Mouse (Mus musculus) forebrain, embryonic 14.5 days (tissue): ENCODE measurements around the gene Hoxa13. TPM values are rescaled to one million over a fixed set of nuclear protein-coding genes. Genes with fewer than 3 reads are reported as not detected.

Source experiments
- ATAC-seq: fragments of 200-750 bp; cut with Nextera tagmentation; 2 replicates; pipeline ENCODE4 v1.8.0; 2017; ENCODE audit warnings: mild to moderate bottlenecking, moderate library complexity
- DNase-seq: peaks from one replicate; pipeline ENCODE4 v3.0.0-alpha.2; 2015; ENCODE audit warnings: low spot score
- H3K27ac ChIP-seq: fragments of 300-500 bp; sonication (generic); 2 replicates; pipeline ENCODE4 v1.5.1; 2014; ENCODE audit warnings: low read depth, mild to moderate bottlenecking, control low read depth, low read length, moderate library complexity
- H3K27me3 ChIP-seq: fragments of 300-500 bp; sonication (generic); replicated peaks from 2 replicates; pipeline ENCODE4 v1.6.1; 2014; ENCODE audit warnings: low read length, control low read depth, mixed read lengths; ENCODE audit not compliant: control insufficient read depth, insufficient read depth
- H3K36me3 ChIP-seq: fragments of 300-500 bp; sonication (generic); 2 replicates; pipeline ENCODE4 v1.6.1; 2014; ENCODE audit warnings: low read length, control low read depth; ENCODE audit not compliant: control insufficient read depth, insufficient read depth
- H3K4me1 ChIP-seq: fragments of 300-500 bp; sonication (generic); 2 replicates; pipeline ENCODE4 v1.6.1; 2014; ENCODE audit warnings: antibody characterized with exemption, low read length, control low read depth; ENCODE audit not compliant: control insufficient read depth, insufficient read depth
- H3K4me2 ChIP-seq: fragments of 300-500 bp; sonication (generic); 2 replicates; pipeline ENCODE4 v1.6.1; 2014; ENCODE audit warnings: mild to moderate bottlenecking, control low read depth, low read length
- H3K4me3 ChIP-seq: fragments of 300-500 bp; sonication (generic); 2 replicates; pipeline ENCODE4 v1.5.1; 2014; ENCODE audit warnings: low read depth, low read length, control low read depth
- H3K9ac ChIP-seq: fragments of 300-500 bp; sonication (generic); 2 replicates; pipeline ENCODE4 v1.6.1; 2014; ENCODE audit warnings: mild to moderate bottlenecking, low read length, control low read depth, moderate library complexity
- H3K9me3 ChIP-seq: fragments of 300-500 bp; sonication (generic); replicated peaks from 2 replicates; pipeline ENCODE4 v1.6.1; 2016; ENCODE audit warnings: low read length, control low read depth, mixed read lengths; ENCODE audit not compliant: control insufficient read depth
- WGBS: fragments of 180-500 bp; shearing (Covaris S2); extraction: QIAGEN DNeasy Blood & Tissue Kit; methylation state at CpG from one replicate; pipeline ENCODE4 v1.1.7; 2014; 5-methylcytosine and 5-hydroxymethylcytosine counted together
- polyA plus RNA-seq: library from polyadenylated mRNA; unstranded; fragments of >200 nt; fragmentation: Nextera tagmentation; extraction: Ambion mirVana; gene quantifications from 2 replicates; pipeline ENCODE4 v1.2.1, GENCODE M21; 2014

Hoxa13 gene
- polyA plus RNA-seq, 1 experiment from 2014 or later = not detected

DNA sequence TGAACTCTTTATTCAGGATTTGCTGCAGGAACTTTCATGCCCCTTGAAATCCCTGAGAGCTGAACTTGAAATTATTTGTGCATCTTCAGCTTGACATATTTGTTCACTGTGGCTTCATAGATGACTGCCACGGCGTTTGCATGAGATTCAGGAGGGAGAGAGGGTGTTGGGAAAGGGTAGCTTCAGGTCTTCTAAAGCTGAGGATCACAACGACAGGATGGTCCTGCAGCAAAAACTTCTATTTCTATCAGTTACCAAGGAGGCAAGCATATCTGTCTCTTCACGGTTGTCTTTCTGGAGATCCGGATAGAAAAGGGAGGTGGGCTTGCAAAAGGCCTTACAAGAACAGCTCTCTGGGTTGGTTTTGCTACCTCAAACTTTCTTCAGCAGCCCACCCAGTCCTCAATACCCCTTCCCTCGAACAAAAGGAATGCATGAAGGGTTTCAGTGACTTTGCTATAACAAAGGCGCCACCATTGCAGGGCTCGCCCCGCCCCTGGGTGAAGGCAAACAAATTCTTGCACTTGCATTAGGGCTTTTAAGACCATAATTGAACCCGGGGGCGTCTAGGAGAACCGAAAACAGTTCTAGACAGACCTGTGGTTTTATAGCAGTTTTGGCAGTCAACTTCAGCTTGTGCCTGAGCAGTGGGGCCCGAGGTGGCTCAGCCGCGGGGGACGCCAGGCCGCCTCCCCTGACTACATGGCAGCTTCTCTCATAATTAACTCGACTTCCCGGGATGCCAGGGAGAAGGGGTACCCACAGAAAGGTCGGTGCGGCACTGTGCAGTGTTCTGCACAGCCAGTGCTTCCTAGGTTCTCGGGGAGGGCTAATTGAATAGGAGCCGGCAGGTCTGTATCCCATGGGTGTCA lies 12.7 kb downstream of the Hoxa13 start:
- Histone ChIP-seq H3K9me3 (no peaks in the 10 kb centered on the region), H3K4me3 (no peak overlapping the region), H3K9ac (no peak overlapping the region), H3K27ac (no peak overlapping the region), H3K27me3 (peaks cover 98% of the 10 kb centered on the region), H3K4me2 (no peak overlapping the region), H3K4me1 (no peaks in the 10 kb centered on the region), H3K36me3 (no peaks in the 10 kb centered on the region)
- DNase-seq = no peak
- no peak for ATAC-seq
- 1% methylated on average over 23 of the region's 23 CpGs for WGBS

DNA sequence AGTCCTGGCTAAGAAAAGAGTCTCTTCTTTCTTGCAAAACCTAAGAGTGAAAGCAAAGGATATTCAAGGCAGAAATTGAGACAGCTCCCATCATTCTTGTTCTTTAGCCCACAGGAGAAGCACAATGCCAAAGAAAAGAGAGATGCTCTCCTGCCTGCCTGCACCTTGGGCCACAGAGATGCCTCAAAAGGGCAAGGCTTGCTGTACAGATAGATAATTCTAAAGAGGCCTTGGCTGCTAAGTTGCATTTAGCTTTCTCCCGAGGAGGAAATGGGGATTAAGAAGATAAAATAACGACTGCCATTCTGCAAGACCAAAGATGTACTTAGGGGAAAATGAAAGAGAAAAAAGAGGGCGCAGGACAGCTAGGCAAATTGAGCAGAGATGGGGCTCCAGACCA lies 13.8 kb downstream of the Hoxa13 start:
- Histone ChIP-seq H3K4me2 (no peak overlapping the region), H3K36me3 (no peaks in the 10 kb centered on the region), H3K9me3 (no peaks in the 10 kb centered on the region), H3K27ac (no peak overlapping the region), H3K4me1 (no peaks in the 10 kb centered on the region), H3K9ac (no peak overlapping the region), H3K4me3 (no peak overlapping the region), H3K27me3 (peaks cover 98% of the 10 kb centered on the region)
- no peak for ATAC-seq
- WGBS = 4% methylated on average over 3 of the region's 3 CpGs
- no peak for DNase-seq

DNA sequence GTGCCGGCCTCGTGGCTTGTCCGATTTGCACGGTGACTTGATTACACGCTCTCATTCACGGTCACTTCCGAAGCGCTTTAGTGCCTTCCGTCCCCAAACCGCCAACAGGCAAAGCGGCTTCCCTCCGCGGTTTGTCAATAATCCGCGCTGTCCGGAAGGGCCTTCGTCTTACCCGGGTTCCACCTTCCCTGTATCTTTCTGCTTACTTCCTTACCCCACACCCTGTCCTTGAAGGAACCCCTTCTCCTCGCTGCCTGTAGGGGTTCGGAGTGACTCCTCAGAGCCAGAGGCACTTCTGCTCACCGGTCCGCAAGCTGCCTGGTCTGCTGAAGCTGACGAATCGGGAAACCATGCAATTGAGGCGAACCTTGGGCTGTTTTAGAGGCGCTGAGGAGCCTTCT lies 14.3 kb downstream of the Hoxa13 start:
- Histone ChIP-seq H3K9ac (no peak overlapping the region), H3K36me3 (no peaks in the 10 kb centered on the region), H3K4me3 (no peak overlapping the region), H3K4me2 (no peak overlapping the region), H3K9me3 (no peaks in the 10 kb centered on the region), H3K27me3 (peaks cover 98% of the 10 kb centered on the region), H3K4me1 (no peaks in the 10 kb centered on the region), H3K27ac (no peak overlapping the region)
- ATAC-seq (no peak), DNase-seq (no peak)
- 0% methylated on average over 26 of the region's 26 CpGs for WGBS

DNA sequence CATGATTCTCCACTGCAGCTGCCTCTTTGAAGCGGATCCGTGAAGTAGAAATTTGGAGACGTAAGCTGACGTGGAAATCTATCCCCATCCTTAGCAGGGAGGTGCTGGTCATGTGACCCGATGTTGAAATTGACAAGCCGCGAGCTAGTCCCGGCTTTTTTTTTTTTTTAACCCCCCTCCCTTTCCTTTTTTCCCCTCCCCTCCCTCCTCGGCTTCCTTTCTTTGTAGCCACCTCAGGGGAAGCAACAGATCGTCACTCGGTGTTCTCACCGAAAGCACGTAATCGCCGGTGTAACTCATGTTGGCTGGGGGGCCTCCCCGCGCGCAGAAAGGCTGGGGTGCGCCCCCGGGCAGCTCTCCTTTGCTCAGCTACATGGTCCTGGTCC lies 14.9 kb downstream of the Hoxa13 start, which contains the start of gene Hoxa11:
Gene Hoxa11, minus strand, starts transcription at position 54 of the 386 bp plus-strand sequence.
- ATAC-seq = no peak
- DNase-seq = no peak
- H3K4me1 ChIP-seq = no peaks in the 10 kb centered on the region
- WGBS = 2% methylated on average over 20 of the region's 20 CpGs
- no peaks in the 10 kb centered on the region for H3K9me3 ChIP-seq
- H3K4me3 ChIP-seq = no peak within 1 kb of the TSS
- H3K4me2 ChIP-seq = no peak within 1 kb of the TSS
- H3K27me3 ChIP-seq = peaks cover 98% of the 10 kb centered on the region
- no peak within 1 kb of the TSS for H3K27ac ChIP-seq
- H3K36me3 ChIP-seq = no peaks in the 10 kb centered on the region
- no peak within 1 kb of the TSS for H3K9ac ChIP-seq

DNA sequence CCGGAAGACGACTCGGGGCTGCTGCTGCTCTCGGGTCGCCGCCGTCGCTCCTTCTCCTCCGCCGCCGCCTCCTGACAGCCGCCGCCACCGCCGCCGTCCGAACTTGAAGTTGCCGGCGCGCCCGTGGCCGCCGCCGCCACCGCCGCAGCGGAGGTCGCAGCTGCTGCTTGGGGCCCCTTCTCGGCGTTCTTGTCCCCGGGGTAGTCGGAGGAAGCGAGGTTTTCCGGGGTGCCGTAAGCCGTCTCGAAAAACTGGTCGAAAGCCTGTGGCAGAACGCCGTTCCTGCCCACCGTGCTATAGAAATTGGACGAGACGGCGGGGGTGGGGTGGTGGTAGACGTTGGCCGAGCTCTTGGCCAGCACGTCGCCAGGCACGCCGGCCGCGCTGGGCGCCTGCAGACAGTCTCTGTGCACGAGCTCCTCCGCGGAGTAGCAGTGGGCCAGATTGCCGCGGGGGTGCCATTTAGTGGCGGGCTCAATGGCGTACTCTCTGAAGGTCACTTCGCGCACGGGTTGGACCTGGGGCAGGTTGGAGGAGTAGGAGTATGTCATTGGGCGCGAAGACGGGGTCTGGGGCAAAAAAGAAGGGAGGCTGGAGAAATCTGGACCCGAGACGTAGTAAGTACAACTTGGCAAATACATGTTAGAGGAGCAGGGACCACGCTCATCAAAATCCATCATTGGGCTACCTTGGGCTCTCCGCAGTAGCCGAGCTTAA lies 15.5 kb downstream of the Hoxa13 start:
- under 1% methylated on average over 71 of the region's 71 CpGs for WGBS

DNA sequence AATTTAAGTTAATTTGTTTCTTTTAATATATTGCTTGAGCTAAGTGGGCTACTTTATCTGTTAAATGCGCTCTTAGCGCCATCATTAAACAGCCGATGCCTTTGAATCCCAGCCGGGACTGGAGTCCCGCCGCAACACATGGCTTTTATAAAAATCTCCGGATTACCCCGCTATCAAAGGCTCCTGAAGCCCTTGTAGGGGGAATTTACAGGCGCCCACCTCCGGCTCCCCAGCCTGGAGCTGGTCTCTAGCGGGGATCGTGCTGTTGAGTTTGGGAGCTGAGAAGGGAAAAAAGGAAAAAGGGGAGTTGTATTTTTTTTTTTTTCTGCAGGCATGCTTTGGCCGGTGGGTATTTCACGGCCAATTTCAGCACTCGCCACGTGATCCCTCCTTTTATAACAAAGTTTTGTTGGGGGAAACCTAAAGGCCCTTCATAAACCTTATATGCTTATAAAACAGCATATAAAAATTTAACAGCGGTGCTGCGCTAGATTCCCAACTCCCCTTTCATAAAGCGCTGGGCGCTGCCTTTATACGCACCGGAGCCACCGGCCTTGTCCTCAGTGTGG lies 16.1 kb downstream of the Hoxa13 start:
- H3K27me3 ChIP-seq = peaks cover 98% of the 10 kb centered on the region
- no peak overlapping the region for H3K9ac ChIP-seq
- H3K36me3 ChIP-seq = no peaks in the 10 kb centered on the region
- no peaks in the 10 kb centered on the region for H3K9me3 ChIP-seq
- 2% methylated on average over 23 of the region's 23 CpGs for WGBS
- no peaks in the 10 kb centered on the region for H3K4me1 ChIP-seq
- DNase-seq = no peak
- no peak overlapping the region for H3K27ac ChIP-seq
- H3K4me3 ChIP-seq = no peak overlapping the region
- H3K4me2 ChIP-seq = no peak overlapping the region
- ATAC-seq = no peak

More for the DNA sequence above, 15.5 kb downstream of the Hoxa13 start:
- no peaks in the 10 kb centered on the region for H3K4me1 ChIP-seq
- DNase-seq = no peak
- H3K27me3 ChIP-seq = peaks cover 98% of the 10 kb centered on the region
- no peaks in the 10 kb centered on the region for H3K9me3 ChIP-seq
- no peak overlapping the region for H3K4me2 ChIP-seq
- no peak overlapping the region for H3K4me3 ChIP-seq
- H3K9ac ChIP-seq = no peak overlapping the region
- no peak overlapping the region for H3K27ac ChIP-seq
- ATAC-seq = no peak
- no peaks in the 10 kb centered on the region for H3K36me3 ChIP-seq

DNA sequence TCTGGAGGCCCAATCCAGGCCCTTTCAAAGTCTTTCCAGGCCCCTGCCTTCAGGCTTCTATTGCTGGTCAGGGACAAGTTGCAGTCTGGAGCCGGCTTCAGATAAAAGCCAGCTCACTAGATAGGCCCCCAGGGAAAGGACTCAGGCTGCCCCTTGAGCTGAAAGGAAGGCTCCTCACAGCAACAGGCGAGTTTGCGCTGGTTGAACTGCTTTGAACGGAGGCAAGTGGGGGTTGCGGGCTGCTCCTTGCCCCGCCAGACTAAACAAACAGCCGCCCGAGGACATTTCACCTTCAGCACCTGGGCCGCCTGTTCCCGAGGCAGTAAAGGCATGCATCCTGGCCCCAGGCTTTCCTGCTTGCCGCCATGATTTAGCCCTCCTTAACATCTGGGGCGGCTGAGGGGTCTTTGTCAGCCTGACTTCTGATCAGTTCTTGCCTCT lies 17.0 kb downstream of the Hoxa13 start:
- Histone ChIP-seq H3K27ac (no peak overlapping the region), H3K27me3 (peaks cover 96% of the 10 kb centered on the region), H3K4me1 (no peaks in the 10 kb centered on the region), H3K36me3 (no peaks in the 10 kb centered on the region), H3K9me3 (no peaks in the 10 kb centered on the region), H3K9ac (no peak overlapping the region), H3K4me3 (no peak overlapping the region), H3K4me2 (no peak overlapping the region)
- WGBS = under 1% methylated on average over 12 of the region's 12 CpGs
- ATAC-seq (no peak), DNase-seq (no peak)

DNA sequence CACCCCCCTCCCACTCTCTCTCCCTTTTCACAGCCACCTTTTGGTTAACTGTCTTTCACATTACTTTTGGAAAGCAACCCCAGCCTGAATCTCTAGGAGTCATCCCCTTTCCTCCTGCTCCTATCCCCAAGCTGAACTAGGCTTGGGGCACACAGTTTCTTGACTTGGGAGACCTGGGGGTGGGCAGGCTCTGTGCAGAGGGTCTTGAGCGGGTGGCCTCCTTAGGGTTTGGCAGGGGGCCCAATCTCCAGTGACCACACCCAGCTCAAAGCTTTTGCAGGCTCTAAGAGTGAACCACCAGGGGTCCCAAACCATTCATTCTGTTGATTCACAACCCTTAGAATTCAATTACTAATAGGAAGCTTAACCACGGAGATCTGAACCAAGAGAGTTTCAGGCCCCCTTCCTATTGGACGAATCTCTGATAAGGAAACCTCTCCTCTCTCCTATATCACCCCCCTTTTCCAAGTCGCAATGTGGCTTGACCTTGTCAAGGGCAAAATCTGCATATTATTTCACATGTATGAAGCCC lies 17.8 kb downstream of the Hoxa13 start:
- 3% methylated on average over 4 of the region's 4 CpGs for WGBS
- ATAC-seq (no peak), DNase-seq (no peak)
- H3K36me3 ChIP-seq = no peaks in the 10 kb centered on the region
- H3K4me1 ChIP-seq = no peaks in the 10 kb centered on the region
- H3K27ac ChIP-seq = no peak overlapping the region
- no peaks in the 10 kb centered on the region for H3K9me3 ChIP-seq
- H3K4me3 ChIP-seq = no peak overlapping the region
- peaks cover 96% of the 10 kb centered on the region for H3K27me3 ChIP-seq
- H3K4me2 ChIP-seq = no peak overlapping the region
- H3K9ac ChIP-seq = no peak overlapping the region
